Mouse (Mus musculus): ENCODE measurements around the gene Calm4. TPM values are rescaled to one million over a fixed set of nuclear protein-coding genes. Genes with fewer than 3 reads are reported as not detected.
"Not testable (repeated sequence)": the region's sequence is repeated elsewhere in the genome, so short reads cannot be mapped to it uniquely, and the experiment has no call there.

Calm4 gene
- polyA plus RNA-seq, 1 experiment: not detected

- Histone ChIP-seq H3K4me3 (replicated peaks) (no peak overlapping the region), H3K9me3 (no peaks in the 10 kb centered on the region), H3K36me3 (replicated peaks; ENCODE audit: low read length) (no peaks in the 10 kb centered on the region), H3K4me1 (no peaks in the 10 kb centered on the region), H3K27me3 (replicated peaks) (no peaks in the 10 kb centered on the region)
- TF ChIP-seq GATA1 (IDR thresholded peaks at IDR 0.05; ENCODE audit: borderline replicate concordance, low read length) (no peak), FLI1 (IDR thresholded peaks at IDR 0.05; ENCODE audit: low read length) (no peak)
Measured at GRCm38 (mm10) chr13:3818012-3818739, 19.4 kb upstream of the Calm4 start.

GRCm38 (mm10) chr13:3818740-3819076 lies 18.8 kb upstream of the Calm4 start:
- TF ChIP-seq GATA1 (IDR thresholded peaks at IDR 0.05; ENCODE audit: borderline replicate concordance, low read length): no peak
- TF ChIP-seq FLI1 (IDR thresholded peaks at IDR 0.05; ENCODE audit: low read length): no peak
- Histone ChIP-seq H3K9me3 (no peaks in the 10 kb centered on the region), H3K27me3 (replicated peaks) (no peaks in the 10 kb centered on the region), H3K4me1 (no peaks in the 10 kb centered on the region), H3K4me3 (replicated peaks) (no peak overlapping the region), H3K36me3 (replicated peaks; ENCODE audit: low read length) (no peaks in the 10 kb centered on the region)

GRCm38 (mm10) chr13:3822105-3822504 lies 15.5 kb upstream of the Calm4 start:
- H3K9me3 ChIP-seq: no peaks in the 10 kb centered on the region
- H3K27me3 ChIP-seq (replicated peaks): peaks cover 2% of the 10 kb centered on the region
- H3K4me1 ChIP-seq: 0 out of 2 replicates have a peak, but pooled peaks cover 3% of the 10 kb centered on the region
- H3K36me3 ChIP-seq (replicated peaks; ENCODE audit: low read length): no peaks in the 10 kb centered on the region
- no peak overlapping the region for H3K4me3 ChIP-seq (replicated peaks)
- TF ChIP-seq FLI1 (IDR thresholded peaks at IDR 0.05; ENCODE audit: low read length) (no peak), GATA1 (IDR thresholded peaks at IDR 0.05; ENCODE audit: borderline replicate concordance, low read length) (no peak)

GRCm38 (mm10) chr13:3825726-3826125 lies 11.8 kb upstream of the Calm4 start:
- H3K9me3 ChIP-seq: no peaks in the 10 kb centered on the region
- 0 out of 2 replicates have a peak, but pooled peaks cover 3% of the 10 kb centered on the region for H3K4me1 ChIP-seq
- peaks cover 18% of the 10 kb centered on the region for H3K27me3 ChIP-seq (replicated peaks)
- no peak for TF ChIP-seq GATA1 (IDR thresholded peaks at IDR 0.05; ENCODE audit: borderline replicate concordance, low read length)
- no peak for TF ChIP-seq FLI1 (IDR thresholded peaks at IDR 0.05; ENCODE audit: low read length)
- no peak overlapping the region for H3K4me3 ChIP-seq (replicated peaks)
- no peaks in the 10 kb centered on the region for H3K36me3 ChIP-seq (replicated peaks; ENCODE audit: low read length)

- no peaks in the 10 kb centered on the region for H3K36me3 ChIP-seq (replicated peaks; ENCODE audit: low read length)
- TF ChIP-seq GATA1 (IDR thresholded peaks at IDR 0.05; ENCODE audit: borderline replicate concordance, low read length): no peak
- no peak for TF ChIP-seq FLI1 (IDR thresholded peaks at IDR 0.05; ENCODE audit: low read length)
- H3K9me3 ChIP-seq: no peaks in the 10 kb centered on the region
- peaks cover 32% of the 10 kb centered on the region for H3K27me3 ChIP-seq (replicated peaks)
- H3K4me3 ChIP-seq (replicated peaks): no peak overlapping the region
- no peaks in the 10 kb centered on the region; the same call in 1 of the 2 replicates for H3K4me1 ChIP-seq
Measured at GRCm38 (mm10) chr13:3831546-3831945, 6.0 kb upstream of the Calm4 start.

- peaks cover 31% of the 10 kb centered on the region for H3K27me3 ChIP-seq (replicated peaks)
- no peaks in the 10 kb centered on the region; the same call in 1 of the 2 replicates for H3K4me1 ChIP-seq
- no peak overlapping the region for H3K4me3 ChIP-seq (replicated peaks)
- TF ChIP-seq FLI1 (IDR thresholded peaks at IDR 0.05; ENCODE audit: low read length) (no peak), GATA1 (IDR thresholded peaks at IDR 0.05; ENCODE audit: borderline replicate concordance, low read length) (no peak)
- H3K9me3 ChIP-seq: no peaks in the 10 kb centered on the region
- H3K36me3 ChIP-seq (replicated peaks; ENCODE audit: low read length): no peaks in the 10 kb centered on the region
Measured at GRCm38 (mm10) chr13:3831994-3832393, 5.6 kb upstream of the Calm4 start.

- H3K4me3 ChIP-seq (replicated peaks): no peak overlapping the region
- no peak for TF ChIP-seq FLI1 (IDR thresholded peaks at IDR 0.05; ENCODE audit: low read length)
- TF ChIP-seq GATA1 (IDR thresholded peaks at IDR 0.05; ENCODE audit: borderline replicate concordance, low read length): no peak
- no peaks in the 10 kb centered on the region; the same call in none of the 2 replicates for H3K4me1 ChIP-seq
- peaks cover 31% of the 10 kb centered on the region for H3K27me3 ChIP-seq (replicated peaks)
- H3K36me3 ChIP-seq (replicated peaks; ENCODE audit: low read length): no peaks in the 10 kb centered on the region
- no peaks in the 10 kb centered on the region for H3K9me3 ChIP-seq
Measured at GRCm38 (mm10) chr13:3832450-3832849, 5.1 kb upstream of the Calm4 start.

- H3K27me3 ChIP-seq (replicated peaks): peaks cover 32% of the 10 kb centered on the region
- not testable (repeated sequence) for H3K4me1 ChIP-seq; H3K36me3 ChIP-seq (replicated peaks; ENCODE audit: low read length); H3K4me3 ChIP-seq (replicated peaks); H3K9me3 ChIP-seq
Measured at GRCm38 (mm10) chr13:3833644-3834043, 3.9 kb upstream of the Calm4 start.

GRCm38 (mm10) chr13:3840662-3841061 lies 3.1 kb downstream of the Calm4 start:
- H3K27me3 ChIP-seq (replicated peaks): peaks cover 12% of the 10 kb centered on the region
- not testable (repeated sequence) for H3K4me3 ChIP-seq (replicated peaks); H3K36me3 ChIP-seq (replicated peaks; ENCODE audit: low read length); H3K4me1 ChIP-seq; H3K9me3 ChIP-seq

- Histone ChIP-seq H3K4me3 (replicated peaks) (no peak overlapping the region), H3K27me3 (replicated peaks) (peaks cover 13% of the 10 kb centered on the region), H3K36me3 (replicated peaks; ENCODE audit: low read length) (no peaks in the 10 kb centered on the region), H3K4me1 (peaks cover 9% of the 10 kb centered on the region; the same call in 1 of the 2 replicates), H3K9me3 (0 out of 2 replicates have a peak, but pooled peaks cover 2% of the 10 kb centered on the region)
- TF ChIP-seq GATA1 (IDR thresholded peaks at IDR 0.05; ENCODE audit: borderline replicate concordance, low read length) (no peak), FLI1 (IDR thresholded peaks at IDR 0.05; ENCODE audit: low read length) (no peak)
Measured at GRCm38 (mm10) chr13:3850330-3850729, 12.8 kb downstream of the Calm4 start.

- H3K9me3 ChIP-seq; H3K4me3 ChIP-seq (replicated peaks); H3K36me3 ChIP-seq (replicated peaks; ENCODE audit: low read length): not testable (repeated sequence)
- Histone ChIP-seq H3K27me3 (replicated peaks) (peaks cover 30% of the 10 kb centered on the region), H3K4me1 (peaks cover 20% of the 10 kb centered on the region)
Measured at GRCm38 (mm10) chr13:3853648-3854333, 16.2 kb downstream of the Calm4 start, which contains the start of gene Calm5. Gene Calm5, plus strand, starts transcription at chr13:3854173.

Data from megakaryocyte, embryonic 14.5 days (primary cell).